Mouse (Mus musculus) kidney, adult 2 months (tissue): ENCODE data around the gene Sh3gl2. TPM values are rescaled to one million over a fixed set of nuclear protein-coding genes. Genes with fewer than 3 reads are reported as not detected.

Experiments used
- DNase-seq: peaks from one replicate; pipeline ENCODE4 v3.0.0; 2021
- H3K27ac ChIP-seq: fragments of 200-500 bp; 2 replicates; pipeline ENCODE4 v1.5.1; 2012; ENCODE audit warnings: low read depth, low read length, control low read depth, inconsistent platforms; ENCODE audit not compliant: insufficient read depth
- H3K27me3 ChIP-seq: fragments of 200-500 bp; replicated peaks from 2 replicates; pipeline ENCODE4 v1.6.1; 2012; ENCODE audit warnings: mild to moderate bottlenecking, moderate library complexity, low read length, inconsistent platforms; ENCODE audit not compliant: control insufficient read depth, insufficient read depth
- H3K36me3 ChIP-seq: fragments of 200-500 bp; 2 replicates; pipeline ENCODE4 v1.6.1; 2012; ENCODE audit warnings: mild to moderate bottlenecking, moderate library complexity, low read length, inconsistent platforms; ENCODE audit not compliant: control insufficient read depth, insufficient read depth
- H3K4me1 ChIP-seq: fragments of 200-500 bp; 2 replicates; pipeline ENCODE4 v1.6.1; 2011; ENCODE audit warnings: low read length; ENCODE audit not compliant: control insufficient read depth, insufficient read depth
- H3K4me3 ChIP-seq: fragments of 200-500 bp; 2 replicates; pipeline ENCODE4 v1.5.1; 2011; ENCODE audit warnings: mild to moderate bottlenecking, low read depth, low read length, control low read depth; ENCODE audit not compliant: insufficient read depth
- CTCF ChIP-seq: fragments of 200-500 bp; conservative IDR thresholded peaks from 2 replicates; pipeline ENCODE4 v1.5.1; 2011; ENCODE audit warnings: low read depth, mild to moderate bottlenecking, control low read depth, low read length, moderate library complexity, mixed read lengths; ENCODE audit not compliant: insufficient read depth, insufficient read length
- POLR2A ChIP-seq: fragments of 200-500 bp; IDR thresholded peaks from one replicate; pipeline ENCODE4 v1.6.1; 2011; ENCODE audit warnings: low read depth, low read length, control low read depth
- WGBS: fragments of 180-500 bp; shearing (Covaris S2); methylation state at CpG from one replicate; pipeline ENCODE4 v1.1.7; 2018; 5-methylcytosine and 5-hydroxymethylcytosine counted together
- polyA plus RNA-seq: library from polyadenylated mRNA; depleted of rRNA; stranded (reverse); fragments of >200 nt; gene quantifications from 2 replicates; pipeline ENCODE4 v1.2.3, GENCODE M21; 2012

Sh3gl2 gene
- polyA plus RNA-seq, 1 experiment = 13.0 TPM

GRCm38 (mm10) chr4:85305912-85306573 lies 101.1 kb downstream of the Sh3gl2 start:
- H3K27ac ChIP-seq = peak overlapping the region; percentile 23; the same call in 1 of the 2 replicates
- peak; percentile 56 for DNase-seq
- WGBS = 43% methylated on average over 7 of the region's 7 CpGs
- no peaks in the 10 kb centered on the region for H3K36me3 ChIP-seq
- TF ChIP-seq CTCF (no peak), POLR2A (no peak)
- H3K27me3 ChIP-seq = no peaks in the 10 kb centered on the region
- H3K4me1 ChIP-seq = 0 out of 2 replicates have a peak, but pooled peaks cover 2% of the 10 kb centered on the region
- H3K4me3 ChIP-seq = no peak overlapping the region

DNA sequence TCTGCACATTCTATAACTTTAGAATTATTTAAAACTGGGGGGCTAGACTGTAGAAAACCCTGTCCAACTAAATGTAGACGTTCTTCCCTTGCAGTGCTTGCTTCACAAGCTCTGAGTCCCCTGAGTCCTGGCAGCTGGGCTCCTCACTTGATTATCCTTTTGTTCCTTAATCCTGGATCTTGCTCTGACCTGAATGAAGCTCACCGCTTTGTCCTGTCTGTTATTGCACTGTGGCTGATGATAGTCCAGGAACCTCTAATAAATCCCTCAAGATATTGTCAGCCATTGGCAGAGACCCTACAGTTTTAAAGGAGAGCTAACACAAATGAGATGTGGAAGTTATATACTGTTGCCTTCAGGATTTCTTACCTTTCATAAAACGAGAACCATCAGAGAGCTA lies 114.2 kb downstream of the Sh3gl2 start:
- Histone ChIP-seq H3K27me3 (no peaks in the 10 kb centered on the region), H3K4me1 (no peaks in the 10 kb centered on the region), H3K36me3 (no peaks in the 10 kb centered on the region), H3K27ac (no peak overlapping the region), H3K4me3 (no peak overlapping the region)
- 74% methylated on average over 3 of the region's 3 CpGs for WGBS
- DNase-seq = no peak
- no peak for TF ChIP-seq CTCF
- TF ChIP-seq POLR2A = no peak

GRCm38 (mm10) chr4:85325454-85325853 lies 120.5 kb downstream of the Sh3gl2 start:
- WGBS = 86% methylated on average over 6 of the region's 6 CpGs
- no peak for DNase-seq
- Histone ChIP-seq H3K36me3 (no peaks in the 10 kb centered on the region), H3K4me3 (no peak overlapping the region), H3K4me1 (no peaks in the 10 kb centered on the region), H3K27me3 (no peaks in the 10 kb centered on the region), H3K27ac (no peak overlapping the region)
- TF ChIP-seq POLR2A (no peak), CTCF (no peak)

- WGBS = 84% methylated on average over 1 of the region's 1 CpGs
- Histone ChIP-seq H3K27ac (no peak overlapping the region), H3K36me3 (no peaks in the 10 kb centered on the region), H3K4me1 (no peaks in the 10 kb centered on the region), H3K27me3 (no peaks in the 10 kb centered on the region), H3K4me3 (no peak overlapping the region)
- DNase-seq = no peak
- TF ChIP-seq POLR2A (no peak), CTCF (no peak)
Measured at GRCm38 (mm10) chr4:85326052-85326451, 121.1 kb downstream of the Sh3gl2 start.

- no peaks in the 10 kb centered on the region for H3K27me3 ChIP-seq
- no peak overlapping the region for H3K4me3 ChIP-seq
- no peak overlapping the region for H3K27ac ChIP-seq
- H3K4me1 ChIP-seq = no peaks in the 10 kb centered on the region
- no peak for DNase-seq
- 77% methylated on average over 4 of the region's 4 CpGs for WGBS
- TF ChIP-seq CTCF (no peak), POLR2A (no peak)
- no peaks in the 10 kb centered on the region for H3K36me3 ChIP-seq
Measured at GRCm38 (mm10) chr4:85334688-85335200, 129.8 kb downstream of the Sh3gl2 start.

- no peaks in the 10 kb centered on the region for H3K36me3 ChIP-seq
- H3K4me3 ChIP-seq = no peak overlapping the region
- H3K27ac ChIP-seq = no peak overlapping the region
- DNase-seq = no peak
- H3K27me3 ChIP-seq = no peaks in the 10 kb centered on the region
- H3K4me1 ChIP-seq = no peaks in the 10 kb centered on the region
- no peak for TF ChIP-seq POLR2A
- no peak for TF ChIP-seq CTCF
Measured at GRCm38 (mm10) chr4:85336356-85336755, 131.4 kb downstream of the Sh3gl2 start.

- DNase-seq = no peak
- Histone ChIP-seq H3K27ac (no peak overlapping the region), H3K27me3 (no peaks in the 10 kb centered on the region), H3K4me1 (no peaks in the 10 kb centered on the region), H3K4me3 (no peak overlapping the region), H3K36me3 (no peaks in the 10 kb centered on the region)
- 92% methylated on average over 5 of the region's 5 CpGs for WGBS
- TF ChIP-seq CTCF (no peak), POLR2A (no peak)
Measured at GRCm38 (mm10) chr4:85339126-85339525, 134.2 kb downstream of the Sh3gl2 start.
